Mouse (Mus musculus) thymus, postnatal 0 days (tissue): Measurements from ENCODE around the gene Map3k4. TPM values are rescaled to one million over a fixed set of nuclear protein-coding genes. Genes with fewer than 3 reads are reported as not detected.

Experiments
- DNase-seq: peaks from one replicate; pipeline ENCODE4 v3.0.0-alpha.2; 2015; ENCODE audit warnings: low spot score
- polyA plus RNA-seq: library from polyadenylated mRNA; unstranded; fragments of >200 nt; fragmentation: Nextera tagmentation; extraction: Ambion mirVana; gene quantifications from 2 replicates; pipeline ENCODE4 v1.2.1, GENCODE M21; 2015

Map3k4 gene
- polyA plus RNA-seq, 1 experiment from 2014 or later = 41.3 TPM

- no peak for DNase-seq
Observed at GRCm38 (mm10) chr17:12185855-12186254, 132.7 kb downstream of the Map3k4 start.

GRCm38 (mm10) chr17:12184283-12184682 is 134.3 kb downstream of the Map3k4 start:
- DNase-seq = no peak

- no peak for DNase-seq
Observed at GRCm38 (mm10) chr17:12182702-12183485, 135.7 kb downstream of the Map3k4 start.

- no peak for DNase-seq
Observed at GRCm38 (mm10) chr17:12179766-12180165, 138.8 kb downstream of the Map3k4 start.

GRCm38 (mm10) chr17:12179339-12179738 is 139.3 kb downstream of the Map3k4 start:
- no peak for DNase-seq

Other genes starting within 250 kb of the Map3k4 start
- gene Agpat4, start 200.1 kb downstream of the Map3k4 start, polyA plus RNA-seq = 7.7 and 11.1 TPM in 2 replicates
- gene Plg, start 59.8 kb upstream of the Map3k4 start, polyA plus RNA-seq = 0.05 TPM in 1 of 2 replicates, not detected in the other
- gene Slc22a3, start 188.9 kb upstream of the Map3k4 start, polyA plus RNA-seq = 2.9 and 3.1 TPM in 2 replicates